Mouse (Mus musculus) stomach, postnatal 0 days (tissue): ENCODE data around the gene Dupd1. TPM values are rescaled to one million over a fixed set of nuclear protein-coding genes. Genes with fewer than 3 reads are reported as not detected.
"Not testable (repeated sequence)": the region's sequence is repeated elsewhere in the genome, so short reads cannot be mapped to it uniquely, and the experiment has no call there.

Experiments used
- ATAC-seq: fragments of 200-750 bp; cut with Nextera tagmentation; 2 replicates; pipeline ENCODE4 v1.8.0; 2017; ENCODE audit not compliant: low FRiP score, low TSS enrichment
- DNase-seq: peaks from one replicate; pipeline ENCODE4 v3.0.0-alpha.2; 2016; ENCODE audit warnings: low spot score
- H3K27ac ChIP-seq: fragments of 300-500 bp; sonication (generic); replicated peaks from 2 replicates; pipeline ENCODE4 v1.5.1; 2014; ENCODE audit warnings: mild to moderate bottlenecking, control low read depth
- H3K27me3 ChIP-seq: fragments of 300-500 bp; sonication (generic); 2 replicates; pipeline ENCODE4 v1.6.1; 2014; ENCODE audit warnings: low read length; ENCODE audit not compliant: control insufficient read depth, insufficient read depth
- H3K36me3 ChIP-seq: fragments of 300-500 bp; sonication (generic); 2 replicates; pipeline ENCODE4 v1.6.1; 2014; ENCODE audit warnings: low read length, mixed read lengths; ENCODE audit not compliant: control insufficient read depth, insufficient read depth
- H3K4me1 ChIP-seq: fragments of 300-500 bp; sonication (generic); replicated peaks from 2 replicates; pipeline ENCODE4 v1.6.1; 2014; ENCODE audit warnings: antibody characterized with exemption; ENCODE audit not compliant: control insufficient read depth, insufficient read depth
- H3K4me2 ChIP-seq: fragments of 300-500 bp; sonication (generic); replicated peaks from 2 replicates; pipeline ENCODE4 v1.6.1; 2014; ENCODE audit warnings: low read depth, mild to moderate bottlenecking, control low read depth, moderate library complexity
- H3K4me3 ChIP-seq: fragments of 300-500 bp; sonication (generic); 2 replicates; pipeline ENCODE4 v1.5.1; 2014; ENCODE audit warnings: low read depth, low read length, control low read depth
- H3K9ac ChIP-seq: fragments of 300-500 bp; sonication (generic); 2 replicates; pipeline ENCODE4 v1.6.1; 2014; ENCODE audit warnings: mild to moderate bottlenecking, low read length, control low read depth, mixed read lengths
- H3K9me3 ChIP-seq: fragments of 300-500 bp; sonication (generic); 2 replicates; pipeline ENCODE4 v1.6.1; 2016; ENCODE audit warnings: low read length; ENCODE audit not compliant: control insufficient read depth
- CTCF ChIP-seq: IDR thresholded peaks from 2 replicates; pipeline ENCODE4 v1.5.1; 2016; ENCODE audit warnings: antibody characterized with exemption, low read depth, mild to moderate bottlenecking, moderate library complexity
- EP300 ChIP-seq: optimal IDR thresholded peaks from 2 replicates; pipeline ENCODE3; 2016; ENCODE audit warnings: antibody characterized with exemption
- WGBS: fragments of 180-500 bp; shearing (Covaris S2); extraction: QIAGEN DNeasy Blood & Tissue Kit; methylation state at CpG from one replicate; pipeline ENCODE4 v1.1.7; 2014; 5-methylcytosine and 5-hydroxymethylcytosine counted together
- polyA plus RNA-seq: library from polyadenylated mRNA; unstranded; fragments of >200 nt; fragmentation: Nextera tagmentation; extraction: Ambion mirVana; gene quantifications from 2 replicates; pipeline ENCODE4 v1.2.1, GENCODE M21; 2015

The Dupd1 gene
- polyA plus RNA-seq, 1 experiment from 2014 or later: not detected

DNA sequence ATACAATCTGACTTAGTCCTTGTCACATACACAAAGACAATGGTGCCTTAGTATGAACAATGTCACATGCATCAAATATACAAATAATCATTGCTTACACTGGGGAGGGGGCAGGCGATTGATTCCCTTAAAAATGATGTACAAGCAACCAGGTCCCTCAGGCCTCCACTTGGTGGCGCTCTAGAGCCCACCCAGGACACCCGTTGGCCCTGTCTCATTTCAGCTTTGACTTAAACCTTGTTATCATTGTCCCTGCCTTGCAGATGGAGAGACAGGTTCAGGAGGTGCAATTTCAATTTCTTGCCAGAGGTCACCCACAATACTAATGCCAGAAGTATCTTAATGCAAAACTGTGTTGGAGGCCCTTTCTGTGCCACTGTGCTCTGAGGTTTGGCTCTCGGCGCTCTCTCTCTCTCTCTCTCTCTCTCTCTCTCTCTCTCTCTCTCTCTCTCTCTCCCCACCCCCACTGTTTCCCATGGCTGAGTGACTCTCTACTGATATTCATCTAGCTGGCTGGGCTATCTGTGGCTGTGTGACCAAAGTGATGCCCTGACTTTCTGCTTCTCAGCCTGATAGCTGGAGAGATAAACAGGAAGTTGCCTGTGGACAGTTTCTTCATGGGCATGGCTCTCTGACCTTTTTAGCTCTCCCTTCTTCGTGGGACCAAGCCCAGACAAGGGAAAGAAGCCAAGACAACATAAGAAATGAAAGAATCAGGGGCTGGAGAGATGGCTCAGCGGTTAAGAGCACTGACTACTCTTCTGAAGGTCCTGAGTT lies 35.7 kb downstream of the Dupd1 start:
- Histone ChIP-seq H3K4me3 (no peak overlapping the region), H3K36me3 (no peaks in the 10 kb centered on the region), H3K9me3 (no peaks in the 10 kb centered on the region), H3K9ac (no peak overlapping the region), H3K27me3 (no peaks in the 10 kb centered on the region), H3K4me2 (no peak overlapping the region), H3K27ac (no peak overlapping the region), H3K4me1 (0 out of 2 replicates have a peak, but pooled peaks cover 3% of the 10 kb centered on the region)
- TF ChIP-seq EP300 (no peak), CTCF (peak; percentile 84)
- ATAC-seq: no peak
- peak; percentile 71 for DNase-seq
- 43% methylated on average over 7 of the region's 7 CpGs for WGBS

DNA sequence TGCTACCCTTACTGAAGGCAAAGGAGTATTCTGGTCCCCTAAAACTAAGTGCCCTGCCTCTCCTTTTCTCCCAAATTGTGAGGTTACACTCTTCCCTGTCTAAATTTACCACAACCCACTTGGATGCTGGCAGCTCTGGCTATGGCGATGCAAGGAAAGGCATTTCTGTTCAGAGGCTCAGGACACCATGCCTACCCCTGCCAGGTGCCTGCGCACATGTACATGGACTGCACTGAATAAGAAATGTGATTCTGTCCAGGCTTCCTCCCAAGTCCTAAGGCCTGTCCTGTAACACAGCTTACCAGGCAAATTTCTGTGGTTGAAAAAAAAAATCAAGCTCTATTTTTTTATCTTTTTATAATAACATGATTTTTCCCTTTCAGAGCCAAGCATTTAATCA lies 38.2 kb downstream of the Dupd1 start:
- Histone ChIP-seq H3K27me3 (no peaks in the 10 kb centered on the region), H3K9ac (no peak overlapping the region), H3K4me3 (no peak overlapping the region), H3K9me3 (no peaks in the 10 kb centered on the region), H3K27ac (no peak overlapping the region), H3K4me1 (0 out of 2 replicates have a peak, but pooled peaks cover 3% of the 10 kb centered on the region), H3K36me3 (no peaks in the 10 kb centered on the region), H3K4me2 (no peak overlapping the region)
- no peak for TF ChIP-seq CTCF
- TF ChIP-seq EP300: no peak
- ATAC-seq (no peak), DNase-seq (no peak)
- WGBS: 78% methylated on average over 2 of the region's 2 CpGs

DNA sequence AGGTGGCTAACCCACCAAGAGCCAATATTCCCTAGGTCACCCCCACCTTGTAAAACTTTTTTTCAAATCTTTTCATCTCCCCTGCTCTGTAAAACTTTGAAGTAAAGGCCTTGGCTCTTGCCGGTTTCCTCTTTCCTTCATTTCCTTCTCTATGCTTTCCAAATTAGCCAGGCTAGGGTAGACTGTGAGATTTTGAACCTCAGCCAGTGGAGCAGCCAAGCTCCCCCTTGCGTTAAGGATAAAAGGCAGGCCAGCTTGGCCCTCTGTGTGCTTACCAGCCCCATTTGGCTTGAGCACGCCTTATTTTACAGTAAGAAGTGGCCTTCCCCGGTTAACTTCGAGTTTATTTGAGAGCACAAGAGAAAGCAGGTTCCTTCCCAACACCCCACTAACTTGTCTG lies 39.9 kb downstream of the Dupd1 start:
- no peak overlapping the region for H3K4me2 ChIP-seq
- no peaks in the 10 kb centered on the region for H3K9me3 ChIP-seq
- H3K4me3 ChIP-seq: no peak overlapping the region
- TF ChIP-seq CTCF: peak; percentile 46
- no peak for TF ChIP-seq EP300
- 47% methylated on average over 5 of the region's 5 CpGs for WGBS
- H3K36me3 ChIP-seq: no peaks in the 10 kb centered on the region
- 0 out of 2 replicates have a peak, but pooled peaks cover 1% of the 10 kb centered on the region for H3K4me1 ChIP-seq
- H3K27me3 ChIP-seq: no peaks in the 10 kb centered on the region
- DNase-seq: no peak
- no peak for ATAC-seq
- H3K9ac ChIP-seq: no peak overlapping the region
- H3K27ac ChIP-seq: no peak overlapping the region

DNA sequence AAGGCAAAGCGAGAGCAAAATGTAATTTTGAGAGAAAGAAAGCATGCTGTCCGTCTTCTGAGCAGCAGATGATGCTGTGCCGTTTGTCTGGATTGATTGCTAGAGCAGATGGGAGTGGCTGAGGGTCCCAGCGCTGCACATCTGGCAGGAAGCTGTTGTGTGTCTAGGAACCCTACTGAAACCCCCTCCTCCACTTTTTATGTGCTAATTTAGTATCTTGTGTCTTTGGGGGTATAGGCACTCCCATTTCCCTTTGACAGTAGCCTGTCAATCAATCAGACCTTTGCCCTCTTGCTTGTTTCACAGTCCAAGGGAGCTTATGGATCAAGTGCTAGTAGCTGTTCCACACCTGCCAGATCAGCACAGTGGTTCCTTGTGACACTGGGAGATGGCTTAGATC lies 41.3 kb downstream of the Dupd1 start:
- WGBS: 82% methylated on average over 4 of the region's 4 CpGs
- no peak for TF ChIP-seq EP300
- TF ChIP-seq CTCF: no peak
- DNase-seq: no peak
- no peak overlapping the region for H3K27ac ChIP-seq
- H3K4me1 ChIP-seq: no peaks in the 10 kb centered on the region
- H3K9me3 ChIP-seq: no peaks in the 10 kb centered on the region
- H3K4me2 ChIP-seq: no peak overlapping the region
- no peak for ATAC-seq
- no peak overlapping the region for H3K9ac ChIP-seq
- H3K27me3 ChIP-seq: no peaks in the 10 kb centered on the region
- H3K36me3 ChIP-seq: peaks cover 7% of the 10 kb centered on the region; the same call in 1 of the 2 replicates
- no peak overlapping the region for H3K4me3 ChIP-seq

DNA sequence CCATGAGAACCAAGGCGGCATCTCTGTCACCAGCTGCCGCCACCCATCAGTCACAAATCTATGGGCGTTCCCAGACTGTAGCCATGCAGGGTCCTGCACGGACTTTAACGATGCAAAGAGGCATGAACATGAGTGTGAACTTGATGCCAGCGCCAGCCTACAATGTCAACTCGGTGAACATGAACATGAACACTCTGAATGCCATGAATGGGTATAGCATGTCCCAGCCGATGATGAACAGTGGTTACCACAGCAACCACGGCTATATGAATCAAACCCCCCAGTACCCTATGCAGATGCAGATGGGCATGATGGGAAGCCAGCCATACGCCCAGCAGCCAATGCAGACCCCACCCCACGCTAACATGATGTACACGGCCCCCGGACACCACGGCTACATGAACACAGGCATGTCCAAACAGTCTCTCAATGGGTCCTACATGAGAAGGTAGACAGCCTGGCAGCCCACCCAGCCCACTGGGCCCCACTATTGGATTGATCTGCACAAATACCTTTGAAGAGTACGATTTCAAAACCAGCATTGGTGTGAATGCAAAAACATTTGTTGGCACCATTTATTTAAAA lies 43.9 kb downstream of the Dupd1 start:
- H3K9me3 ChIP-seq, H3K4me1 ChIP-seq, H3K27me3 ChIP-seq, H3K9ac ChIP-seq, H3K36me3 ChIP-seq, H3K4me3 ChIP-seq, H3K27ac ChIP-seq, H3K4me2 ChIP-seq, ATAC-seq, DNase-seq: not testable (repeated sequence)
- 96% methylated on average over 15 of the region's 15 CpGs for WGBS
